Mouse (Mus musculus): ENCODE data around the gene Tnfaip8l1. TPM values are rescaled to one million over a fixed set of nuclear protein-coding genes. Genes with fewer than 3 reads are reported as not detected.

Tnfaip8l1 gene
- total and polyA plus RNA-seq, 2 experiments from 2014 or later, result 3.4 to 5.6 TPM

- WGBS, result 3% methylated on average over 66 of the region's 66 CpGs
- DNase-seq (ENCODE audit: low spot score) (no peak), ATAC-seq (ENCODE audit: insufficient read depth, low read depth) (peak; percentile 31)
- H3K27me3 ChIP-seq (ENCODE audit: control insufficient read depth, insufficient read depth, low read length), result peaks cover 14% of the 10 kb centered on the region
- no peaks in the 10 kb centered on the region for H3K36me3 ChIP-seq (replicated peaks; ENCODE audit: control insufficient read depth, insufficient read depth, low read length)
- H3K9ac ChIP-seq (replicated peaks; ENCODE audit: low read depth, low read length), result peak overlapping the region; percentile 47
- TF ChIP-seq CTCF (IDR thresholded peaks at IDR 0.05; ENCODE audit: low read depth) (no peak), EP300 (IDR thresholded peaks at IDR 0.05; ENCODE audit: low read depth) (no peak)
- H3K27ac ChIP-seq (ENCODE audit: low read depth), result peak overlapping the region; percentile 32
- peaks cover 8% of the 10 kb centered on the region for H3K9me3 ChIP-seq (replicated peaks; ENCODE audit: control insufficient read depth, low read length)
- peaks cover 15% of the 10 kb centered on the region; the same call in 1 of the 2 replicates for H3K4me1 ChIP-seq (ENCODE audit: control insufficient read depth, insufficient read depth)
- H3K4me3 ChIP-seq (ENCODE audit: low read depth, low read length), result peak overlapping the region; percentile 39
- peak overlapping the region; percentile 61 for H3K4me2 ChIP-seq (ENCODE audit: low read depth, low read length)
Measured at GRCm38 (mm10) chr17:56119981-56120880, 42.0 kb upstream of the Tnfaip8l1 start.

- 47% methylated on average over 2 of the region's 2 CpGs for WGBS
Measured at GRCm38 (mm10) chr17:56121826-56122225, 40.5 kb upstream of the Tnfaip8l1 start, which contains the start of gene Lrg1. TSS of gene Lrg1 (minus strand) at chr17:56122001.

GRCm38 (mm10) chr17:56123161-56123560 lies 39.1 kb upstream of the Tnfaip8l1 start:
- 88% methylated on average over 12 of the region's 12 CpGs for WGBS
- Histone ChIP-seq H3K27ac (ENCODE audit: low read depth) (no peak overlapping the region), H3K27me3 (ENCODE audit: control insufficient read depth, insufficient read depth, low read length) (peaks cover 14% of the 10 kb centered on the region), H3K4me1 (ENCODE audit: control insufficient read depth, insufficient read depth) (0 out of 2 replicates have a peak, but pooled peaks cover 8% of the 10 kb centered on the region), H3K4me2 (ENCODE audit: low read depth, low read length) (no peak overlapping the region), H3K36me3 (replicated peaks; ENCODE audit: control insufficient read depth, insufficient read depth, low read length) (no peaks in the 10 kb centered on the region), H3K9ac (replicated peaks; ENCODE audit: low read depth, low read length) (no peak overlapping the region), H3K4me3 (ENCODE audit: low read depth, low read length) (no peak overlapping the region), H3K9me3 (replicated peaks; ENCODE audit: control insufficient read depth, low read length) (peaks cover 8% of the 10 kb centered on the region)
- ATAC-seq (ENCODE audit: insufficient read depth, low read depth) (no peak), DNase-seq (ENCODE audit: low spot score) (no peak)
- TF ChIP-seq EP300 (IDR thresholded peaks at IDR 0.05; ENCODE audit: low read depth) (no peak), CTCF (IDR thresholded peaks at IDR 0.05; ENCODE audit: low read depth) (no peak)

More at GRCm38 (mm10) chr17:56121826-56122225, 40.5 kb upstream of the Tnfaip8l1 start, which contains the start of gene Lrg1:
- H3K27me3 ChIP-seq (ENCODE audit: control insufficient read depth, insufficient read depth, low read length), result peaks cover 14% of the 10 kb centered on the region
- ATAC-seq (ENCODE audit: insufficient read depth, low read depth) (no peak), DNase-seq (ENCODE audit: low spot score) (no peak)
- peak within 1 kb of the TSS; percentile 32; the same call in 1 of the 2 replicates for H3K27ac ChIP-seq (ENCODE audit: low read depth)
- H3K36me3 ChIP-seq (replicated peaks; ENCODE audit: control insufficient read depth, insufficient read depth, low read length), result no peaks in the 10 kb centered on the region
- H3K9me3 ChIP-seq (replicated peaks; ENCODE audit: control insufficient read depth, low read length), result peaks cover 8% of the 10 kb centered on the region
- no peak within 1 kb of the TSS for H3K9ac ChIP-seq (replicated peaks; ENCODE audit: low read depth, low read length)
- H3K4me3 ChIP-seq (ENCODE audit: low read depth, low read length), result no peak within 1 kb of the TSS
- peak within 1 kb of the TSS; percentile 61 for H3K4me2 ChIP-seq (ENCODE audit: low read depth, low read length)
- peaks cover 14% of the 10 kb centered on the region; the same call in 1 of the 2 replicates for H3K4me1 ChIP-seq (ENCODE audit: control insufficient read depth, insufficient read depth)
- TF ChIP-seq CTCF (IDR thresholded peaks at IDR 0.05; ENCODE audit: low read depth), result no peak
- no peak for TF ChIP-seq EP300 (IDR thresholded peaks at IDR 0.05; ENCODE audit: low read depth)

- WGBS, result 51% methylated on average over 58 of the region's 59 CpGs
- H3K27me3 ChIP-seq (ENCODE audit: control insufficient read depth, insufficient read depth, low read length), result peaks cover 14% of the 10 kb centered on the region
- no peak overlapping the region for H3K27ac ChIP-seq (ENCODE audit: low read depth)
Measured at GRCm38 (mm10) chr17:56123681-56124340, 38.5 kb upstream of the Tnfaip8l1 start.

More at GRCm38 (mm10) chr17:56123681-56124340, 38.5 kb upstream of the Tnfaip8l1 start:
- H3K4me3 ChIP-seq (ENCODE audit: low read depth, low read length), result peak overlapping the region; percentile 47
- peak overlapping the region; percentile 64 for H3K4me2 ChIP-seq (ENCODE audit: low read depth, low read length)
- peak overlapping the region; percentile 48 for H3K9ac ChIP-seq (replicated peaks; ENCODE audit: low read depth, low read length)
- ATAC-seq (ENCODE audit: insufficient read depth, low read depth) (no peak), DNase-seq (ENCODE audit: low spot score) (no peak)
- TF ChIP-seq EP300 (IDR thresholded peaks at IDR 0.05; ENCODE audit: low read depth) (no peak), CTCF (IDR thresholded peaks at IDR 0.05; ENCODE audit: low read depth) (no peak)
- 0 out of 2 replicates have a peak, but pooled peaks cover 8% of the 10 kb centered on the region for H3K4me1 ChIP-seq (ENCODE audit: control insufficient read depth, insufficient read depth)
- H3K36me3 ChIP-seq (replicated peaks; ENCODE audit: control insufficient read depth, insufficient read depth, low read length), result no peaks in the 10 kb centered on the region
- H3K9me3 ChIP-seq (replicated peaks; ENCODE audit: control insufficient read depth, low read length), result peaks cover 8% of the 10 kb centered on the region

Measured in heart, postnatal 0 days (tissue).